In the genomic region with DNA sequence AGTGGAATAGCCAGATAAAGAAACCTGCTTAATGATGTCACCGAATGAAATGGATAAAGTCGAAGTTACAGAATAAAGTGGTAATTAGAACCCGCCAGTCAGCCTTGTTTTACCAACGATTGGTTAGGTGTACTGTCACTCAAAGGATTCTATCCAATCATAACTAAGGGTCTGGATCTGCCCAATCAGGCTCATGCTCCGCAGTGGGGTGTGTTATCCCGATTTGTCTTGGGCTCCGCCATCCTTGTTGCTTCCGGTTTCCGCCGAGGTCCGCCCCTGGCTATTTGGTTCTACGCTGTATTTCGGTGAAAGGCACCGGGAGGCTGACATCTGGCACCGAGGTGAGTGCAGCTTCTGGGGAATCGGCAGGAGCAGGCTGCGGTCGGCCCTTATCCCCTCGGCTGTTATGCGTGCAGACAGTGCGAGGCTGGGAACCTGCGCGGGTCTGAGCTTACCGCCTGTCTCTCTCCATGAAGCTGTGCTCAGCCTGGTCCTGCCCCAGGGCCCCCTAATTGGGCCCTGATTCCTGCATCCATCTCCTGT, we compare ENCODE assay signal across 8 mouse cellular contexts. TPM values are rescaled to one million over a fixed set of nuclear protein-coding genes. Genes with fewer than 3 reads are reported as not detected.
DNase-seq lines count a peak whose midpoint lies in the region; ATAC-seq lines count a peak whose summit lies in the region.

A gene (plus strand): TSS at position 240 of the 543 bp plus-strand sequence.

- peaks cover 7% of the 10 kb centered on the region for H3K4me1 ChIP-seq in hindbrain, embryonic 12.5 days

- peak; percentile 98 for DNase-seq in NIH3T3 (ENCODE audit: low read depth)
- peak; percentile 93 to 97 for DNase-seq in cerebellum, postnatal 10 days
- DNase-seq in frontal cortex, postnatal 10 days (ENCODE audit: low spot score in 2 of 2), result peak; percentile 84 to 85
- peak; percentile 82 to 99 for DNase-seq in layer of hippocampus, postnatal 14 days (ENCODE audit: low spot score in 2 of 2)
- peak; percentile 86 for DNase-seq in lung, postnatal 14 days
- peak; percentile 100 for DNase-seq in retina, adult 2 months (ENCODE audit: low read depth, low spot score)
- peak; percentile 79 to 86 for DNase-seq in thymus, postnatal 36 days

- peaks cover 30% of the 10 kb centered on the region for H3K36me3 ChIP-seq in hindbrain, embryonic 12.5 days

- WGBS in hindbrain, embryonic 12.5 days, result under 1% methylated on average over 24 of the region's 24 CpGs

- no peaks in the 10 kb centered on the region for H3K9me3 ChIP-seq in hindbrain, embryonic 12.5 days (replicated peaks)

- H3K27me3 ChIP-seq in hindbrain, embryonic 12.5 days, result no peaks in the 10 kb centered on the region

- H3K9ac ChIP-seq in hindbrain, embryonic 12.5 days, result peak within 1 kb of the TSS; percentile 90

- peak within 1 kb of the TSS; percentile 88 for H3K27ac ChIP-seq in hindbrain, embryonic 12.5 days

- peak within 1 kb of the TSS; percentile 96 for H3K4me2 ChIP-seq in hindbrain, embryonic 12.5 days (replicated peaks)

- peak within 1 kb of the TSS; percentile 86 for H3K4me3 ChIP-seq in hindbrain, embryonic 12.5 days

- ATAC-seq in hindbrain, embryonic 12.5 days (ENCODE audit: low FRiP score), result peak; percentile 100

RNA-seq across cellular contexts. Expression of the gene that starts here (rescaled TPM):
- 18.3 and 19.1 TPM in 2 replicates for polyA plus RNA-seq in hindbrain, embryonic 12.5 days (2016; fragmentation: Nextera tagmentation; extraction: Ambion mirVana)
- total RNA-seq in layer of hippocampus, postnatal 14 days (2021), result 10 to 100 TPM; 16.7 to 18.5 TPM

Comparison
In these comparisons a context has a peak if more than half of its experiments do, and no peak if none do; other contexts are left out.
1. Peak in every context shown above with its lines: DNase-seq, ATAC-seq, H3K4me3 ChIP-seq and H3K27ac ChIP-seq.